Mouse (Mus musculus): ENCODE measurements around the gene Notch4. TPM values are rescaled to one million over a fixed set of nuclear protein-coding genes. Genes with fewer than 3 reads are reported as not detected.

The Notch4 gene
- polyA plus RNA-seq, 1 experiment from 2014 or later: 10.2 TPM

DNA sequence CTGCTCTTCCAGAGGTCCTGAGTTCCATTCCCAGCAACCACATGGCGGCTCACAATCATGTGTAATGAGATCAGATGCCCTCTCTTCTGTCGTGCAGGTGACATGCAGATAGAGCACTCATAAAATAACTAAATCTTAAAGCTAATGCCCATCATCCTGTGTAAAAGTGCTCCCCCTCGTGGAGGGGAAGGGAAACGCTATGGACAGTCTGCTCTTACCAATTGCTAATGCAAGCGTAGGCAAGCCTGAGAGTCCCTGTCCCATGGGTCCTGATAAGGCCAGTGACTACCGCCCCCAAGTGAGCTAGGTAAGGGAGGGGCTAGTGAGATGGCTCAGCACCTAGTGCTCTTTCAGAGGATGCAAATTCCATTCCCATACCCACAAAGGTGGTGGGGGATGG, 54.9 kb downstream of the Notch4 start:
- no peak for ATAC-seq (ENCODE audit: low FRiP score, low read depth)
- Histone ChIP-seq H3K9me3 (no peaks in the 10 kb centered on the region), H3K36me3 (peaks cover 47% of the 10 kb centered on the region), H3K27me3 (replicated peaks) (no peaks in the 10 kb centered on the region), H3K4me2 (replicated peaks) (no peak overlapping the region), H3K4me1 (no peaks in the 10 kb centered on the region), H3K9ac (no peak overlapping the region), H3K4me3 (no peak overlapping the region), H3K27ac (no peak overlapping the region)
- WGBS: 20% methylated on average over 6 of the region's 6 CpGs

DNA sequence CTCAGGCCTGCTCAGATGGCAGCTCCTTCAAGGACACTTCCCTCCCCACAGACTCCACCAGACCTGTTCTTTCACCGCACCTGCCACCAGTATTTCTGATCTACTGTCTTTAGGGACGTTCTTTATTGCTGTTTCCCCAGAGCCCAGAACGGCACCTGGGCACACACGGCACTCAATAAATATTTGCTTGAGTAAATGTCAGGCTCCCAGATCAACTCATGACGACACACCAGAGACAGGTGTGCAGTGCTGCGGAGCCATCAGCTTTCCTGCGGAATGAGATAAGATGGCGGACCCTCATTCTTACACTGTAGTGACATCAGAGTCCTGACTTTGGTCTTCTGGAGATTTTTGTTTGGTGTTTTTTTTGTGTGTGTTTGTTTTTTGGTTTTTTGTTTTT, 56.9 kb downstream of the Notch4 start:
- Histone ChIP-seq H3K36me3 (peaks cover 31% of the 10 kb centered on the region), H3K27ac (no peak overlapping the region)

DNA sequence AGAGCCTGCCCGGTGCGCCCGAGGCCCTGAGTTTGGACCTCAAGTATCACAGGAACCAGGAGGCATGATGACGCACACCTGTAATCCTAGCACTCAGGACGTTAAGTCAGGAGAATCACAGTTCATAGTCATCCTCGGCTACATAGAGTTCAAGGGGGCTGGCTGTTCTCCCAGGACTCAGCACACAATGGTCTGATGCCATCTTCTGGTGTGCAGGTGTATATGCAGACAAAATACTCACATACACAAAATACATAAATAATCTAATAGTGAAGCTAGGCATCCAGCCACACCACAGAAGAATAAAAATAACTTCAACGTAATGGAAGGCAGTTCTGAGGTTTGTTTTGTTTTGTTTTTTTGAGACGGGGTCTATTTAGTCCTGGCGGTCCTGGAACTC, 59.1 kb downstream of the Notch4 start:
- Histone ChIP-seq H3K27ac (no peak overlapping the region), H3K9me3 (no peaks in the 10 kb centered on the region), H3K4me1 (peaks cover 15% of the 10 kb centered on the region), H3K4me2 (replicated peaks) (no peak overlapping the region), H3K36me3 (peaks cover 22% of the 10 kb centered on the region), H3K27me3 (replicated peaks) (no peaks in the 10 kb centered on the region), H3K9ac (no peak overlapping the region), H3K4me3 (no peak overlapping the region)
- WGBS: 90% methylated on average over 9 of the region's 9 CpGs
- no peak for ATAC-seq (ENCODE audit: low FRiP score, low read depth)

More for the DNA sequence above, 56.9 kb downstream of the Notch4 start:
- no peak overlapping the region for H3K4me2 ChIP-seq (replicated peaks)
- H3K9ac ChIP-seq: no peak overlapping the region
- H3K27me3 ChIP-seq (replicated peaks): no peaks in the 10 kb centered on the region
- no peak for ATAC-seq (ENCODE audit: low FRiP score, low read depth)
- 90% methylated on average over 8 of the region's 8 CpGs for WGBS
- H3K4me1 ChIP-seq: peaks cover 4% of the 10 kb centered on the region
- no peak overlapping the region for H3K4me3 ChIP-seq
- H3K9me3 ChIP-seq: no peaks in the 10 kb centered on the region

DNA sequence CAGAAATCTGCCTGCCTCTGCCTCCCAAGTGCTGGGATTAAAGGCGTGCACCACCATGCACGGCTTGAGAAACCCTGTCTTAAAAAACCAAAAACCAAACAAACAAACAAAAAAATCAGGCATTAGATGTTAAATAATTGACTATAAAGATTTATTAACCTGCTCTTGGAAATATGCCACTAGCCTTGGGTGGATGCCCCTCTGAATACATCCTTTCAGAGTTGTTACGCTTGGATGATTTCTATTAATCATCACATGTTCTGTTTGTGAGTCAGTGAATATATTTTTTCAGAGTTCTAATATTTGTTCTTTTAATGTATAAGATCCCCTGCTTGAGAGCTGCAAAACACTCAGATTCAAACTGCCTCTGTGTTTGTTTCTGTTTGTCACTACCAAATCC, 60.9 kb downstream of the Notch4 start:
- Histone ChIP-seq H3K4me1 (peaks cover 32% of the 10 kb centered on the region), H3K27me3 (replicated peaks) (peaks cover 9% of the 10 kb centered on the region), H3K4me3 (no peak overlapping the region), H3K9me3 (no peaks in the 10 kb centered on the region), H3K36me3 (peaks cover 22% of the 10 kb centered on the region), H3K4me2 (replicated peaks) (no peak overlapping the region), H3K27ac (no peak overlapping the region), H3K9ac (no peak overlapping the region)
- WGBS: 96% methylated on average over 3 of the region's 3 CpGs
- no peak for ATAC-seq (ENCODE audit: low FRiP score, low read depth)

DNA sequence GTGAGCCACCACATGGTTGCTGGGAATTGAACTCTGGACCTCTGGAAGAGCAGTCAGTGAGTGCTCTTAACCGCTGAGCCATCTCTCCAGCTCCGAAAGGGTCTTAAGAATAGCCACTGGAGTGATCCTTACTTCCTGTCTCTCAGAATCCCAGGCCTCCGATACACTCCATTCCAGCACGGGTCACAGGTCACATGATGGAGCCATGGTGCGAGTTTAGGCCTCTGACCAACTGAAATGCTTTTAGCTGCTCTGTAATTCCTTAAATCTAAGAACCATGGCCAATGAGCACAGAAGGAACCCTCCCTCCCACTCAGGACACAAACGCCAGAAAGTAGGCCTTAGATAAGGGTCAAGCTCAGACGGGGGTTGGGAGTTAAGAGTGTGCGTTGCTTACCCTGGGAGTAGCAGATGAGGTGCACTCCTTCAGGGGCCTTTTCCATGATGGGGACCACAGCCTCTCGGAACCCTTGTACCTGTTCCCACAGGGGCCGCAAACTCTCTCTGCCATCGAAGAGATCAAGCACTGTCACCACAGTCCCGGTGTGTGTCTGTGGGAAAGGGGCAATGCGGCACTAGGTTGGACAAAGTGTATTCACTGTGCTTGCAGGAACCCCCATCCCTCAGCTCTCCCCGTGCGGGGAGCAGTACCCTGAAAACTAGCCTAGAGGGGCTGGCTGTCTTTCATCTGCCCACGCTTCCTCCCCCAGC, 62.1 kb downstream of the Notch4 start:
- Histone ChIP-seq H3K9me3 (no peaks in the 10 kb centered on the region), H3K4me3 (peak overlapping the region; percentile 60), H3K27me3 (replicated peaks) (peaks cover 21% of the 10 kb centered on the region), H3K36me3 (peaks cover 22% of the 10 kb centered on the region), H3K27ac (no peak overlapping the region), H3K9ac (peak overlapping the region; percentile 60), H3K4me2 (replicated peaks) (peak overlapping the region; percentile 86), H3K4me1 (peaks cover 44% of the 10 kb centered on the region)
- ATAC-seq (ENCODE audit: low FRiP score, low read depth): no peak
- WGBS: 55% methylated on average over 16 of the region's 16 CpGs

DNA sequence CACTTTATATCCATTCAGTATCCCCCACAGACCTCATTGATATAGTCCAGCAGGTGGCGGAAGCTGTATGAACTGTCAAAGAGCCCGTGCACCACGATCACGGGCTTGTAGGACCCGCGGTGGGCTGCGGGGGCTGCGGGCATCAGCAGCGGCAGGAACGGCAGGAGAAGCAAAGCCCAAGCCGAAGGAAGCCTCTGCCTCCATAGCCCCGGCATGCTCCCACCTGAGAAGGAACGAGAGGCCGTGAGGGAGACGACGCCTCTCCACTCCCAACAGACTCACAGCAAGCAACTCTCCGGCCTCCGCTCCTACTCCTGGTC, 62.7 kb downstream of the Notch4 start:
- under 1% methylated on average over 18 of the region's 18 CpGs for WGBS
- H3K4me2 ChIP-seq (replicated peaks): peak overlapping the region; percentile 86
- H3K4me3 ChIP-seq: peak overlapping the region; percentile 60
- H3K27ac ChIP-seq: peak overlapping the region; percentile 17; the same call in 1 of the 2 replicates
- no peaks in the 10 kb centered on the region for H3K9me3 ChIP-seq
- peaks cover 22% of the 10 kb centered on the region for H3K36me3 ChIP-seq
- peak overlapping the region; percentile 60 for H3K9ac ChIP-seq
- peaks cover 49% of the 10 kb centered on the region for H3K4me1 ChIP-seq
- peak; percentile 27; the same call in 1 of the 2 replicates for ATAC-seq (ENCODE audit: low FRiP score, low read depth)
- peaks cover 26% of the 10 kb centered on the region for H3K27me3 ChIP-seq (replicated peaks)

DNA sequence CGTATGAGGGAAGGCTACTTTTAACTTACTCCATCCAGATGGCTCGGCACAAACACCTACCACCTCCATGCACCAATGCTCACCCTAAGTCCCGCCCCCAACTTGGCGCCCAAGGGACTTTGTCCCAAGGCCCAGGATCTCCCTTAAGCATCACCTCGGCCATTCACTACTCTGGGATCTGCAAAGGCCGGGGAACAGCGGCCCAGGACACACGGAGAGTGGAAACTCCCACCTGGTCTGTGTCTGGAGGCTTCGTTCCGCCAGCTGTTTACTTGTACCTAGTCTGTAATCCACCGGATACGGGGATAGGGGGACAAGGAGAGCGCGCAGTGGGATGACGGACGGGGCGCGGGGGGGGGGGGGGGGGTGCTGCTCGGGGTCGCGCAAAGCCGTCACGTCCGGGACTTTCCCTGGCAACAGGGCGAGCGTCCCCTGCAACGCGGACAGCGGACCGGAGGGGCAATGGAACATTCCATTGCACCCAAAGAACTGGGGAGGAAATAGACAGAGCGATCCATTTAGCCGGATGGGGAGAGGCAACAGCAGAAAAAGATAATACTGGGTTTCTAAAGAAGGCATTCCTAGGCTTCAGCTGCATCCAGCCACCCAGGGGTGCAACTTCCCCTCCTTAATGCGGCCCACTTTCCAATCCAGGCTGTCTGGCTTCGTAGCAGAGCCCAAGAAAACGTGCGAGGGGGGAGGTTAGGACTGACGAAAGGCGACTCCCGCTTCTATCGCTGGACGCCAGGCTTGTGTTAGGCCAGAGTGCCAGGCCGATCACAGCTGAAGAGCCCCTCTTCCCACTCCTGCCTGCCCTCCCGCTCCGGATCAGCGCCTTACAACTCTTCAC, 63.2 kb downstream of the Notch4 start:
- Histone ChIP-seq H3K27me3 (replicated peaks) (peaks cover 32% of the 10 kb centered on the region), H3K27ac (peak overlapping the region; percentile 72; the same call in 1 of the 2 replicates), H3K4me3 (peak overlapping the region; percentile 60), H3K4me2 (replicated peaks) (peak overlapping the region; percentile 86), H3K9me3 (no peaks in the 10 kb centered on the region), H3K9ac (peak overlapping the region; percentile 60), H3K36me3 (peaks cover 17% of the 10 kb centered on the region; the same call in 1 of the 2 replicates), H3K4me1 (peaks cover 55% of the 10 kb centered on the region)
- WGBS: 1% methylated on average over 40 of the region's 45 CpGs
- ATAC-seq (ENCODE audit: low FRiP score, low read depth): peak; percentile 83

DNA sequence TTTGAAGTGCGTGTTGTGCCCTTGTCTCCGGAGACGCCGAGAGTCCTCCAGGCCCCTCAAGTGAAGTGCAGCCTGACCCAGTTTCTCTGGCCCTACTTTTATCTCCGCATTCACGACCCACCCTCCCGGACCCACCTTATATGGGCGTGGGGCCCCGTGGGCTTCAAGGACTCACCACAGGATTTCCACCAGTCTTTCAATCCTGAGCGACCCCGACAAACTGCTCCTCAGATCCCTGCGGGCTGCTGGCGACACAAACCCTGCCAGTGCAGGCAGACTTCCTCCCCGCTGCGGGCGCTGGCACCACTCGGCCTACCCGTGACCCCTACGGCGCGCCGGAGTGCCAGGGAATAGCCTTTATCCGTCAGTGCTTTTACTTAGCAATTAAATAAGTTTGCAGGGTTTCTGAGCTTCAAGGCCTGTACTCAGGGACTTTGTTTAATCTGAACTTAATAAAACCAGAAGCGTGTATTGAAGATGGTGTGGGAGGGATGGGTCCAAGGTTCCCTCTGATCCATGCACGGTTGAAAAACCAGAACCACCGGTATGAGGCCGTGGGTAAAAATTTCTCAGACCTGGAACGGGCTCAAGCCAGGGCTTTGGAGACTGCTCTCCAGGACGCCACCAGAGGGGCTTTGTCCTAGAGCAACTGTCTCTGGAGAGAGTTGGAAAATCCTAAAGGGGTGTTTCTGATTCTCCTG, 64.0 kb downstream of the Notch4 start, which contains the start of gene Ppt2:
TSS of gene Ppt2 (minus strand) at position 568 of the 701 bp plus-strand sequence.
- Histone ChIP-seq H3K36me3 (peaks cover 10% of the 10 kb centered on the region; the same call in 1 of the 2 replicates), H3K4me1 (peaks cover 57% of the 10 kb centered on the region), H3K27me3 (replicated peaks) (peaks cover 40% of the 10 kb centered on the region), H3K27ac (peak within 1 kb of the TSS; percentile 72; the same call in 1 of the 2 replicates), H3K4me2 (replicated peaks) (peak within 1 kb of the TSS; percentile 86), H3K9me3 (no peaks in the 10 kb centered on the region), H3K4me3 (peak within 1 kb of the TSS; percentile 60), H3K9ac (peak within 1 kb of the TSS; percentile 60)
- peak; percentile 11; the same call in 1 of the 2 replicates for ATAC-seq (ENCODE audit: low FRiP score, low read depth)
- 7% methylated on average over 29 of the region's 29 CpGs for WGBS

DNA sequence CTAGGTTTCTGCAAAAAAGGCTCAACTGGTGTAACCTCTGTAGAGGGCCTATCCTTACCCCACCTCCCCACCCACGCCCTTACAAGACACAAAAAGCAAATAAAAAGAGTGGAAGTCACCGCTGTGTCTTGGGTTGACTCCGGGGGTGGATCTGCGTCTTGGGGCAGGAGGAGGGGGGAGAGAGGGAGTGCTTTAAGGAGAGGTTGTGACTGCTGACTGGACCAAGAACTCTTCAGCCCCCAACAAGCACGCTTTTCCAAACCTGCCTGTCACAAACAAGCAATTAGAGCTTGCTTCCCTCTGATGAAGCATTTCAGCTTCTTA, 64.5 kb downstream of the Notch4 start:
- H3K27me3 ChIP-seq (replicated peaks): peaks cover 45% of the 10 kb centered on the region
- no peak for ATAC-seq (ENCODE audit: low FRiP score, low read depth)
- no peaks in the 10 kb centered on the region for H3K9me3 ChIP-seq
- peaks cover 57% of the 10 kb centered on the region for H3K4me1 ChIP-seq
- 19% methylated on average over 5 of the region's 5 CpGs for WGBS
- H3K4me2 ChIP-seq (replicated peaks): peak overlapping the region; percentile 86
- peaks cover 7% of the 10 kb centered on the region; the same call in 1 of the 2 replicates for H3K36me3 ChIP-seq
- peak overlapping the region; percentile 60; the same call in 1 of the 2 replicates for H3K4me3 ChIP-seq
- no peak overlapping the region for H3K27ac ChIP-seq
- H3K9ac ChIP-seq: peak overlapping the region; percentile 60; the same call in 1 of the 2 replicates

DNA sequence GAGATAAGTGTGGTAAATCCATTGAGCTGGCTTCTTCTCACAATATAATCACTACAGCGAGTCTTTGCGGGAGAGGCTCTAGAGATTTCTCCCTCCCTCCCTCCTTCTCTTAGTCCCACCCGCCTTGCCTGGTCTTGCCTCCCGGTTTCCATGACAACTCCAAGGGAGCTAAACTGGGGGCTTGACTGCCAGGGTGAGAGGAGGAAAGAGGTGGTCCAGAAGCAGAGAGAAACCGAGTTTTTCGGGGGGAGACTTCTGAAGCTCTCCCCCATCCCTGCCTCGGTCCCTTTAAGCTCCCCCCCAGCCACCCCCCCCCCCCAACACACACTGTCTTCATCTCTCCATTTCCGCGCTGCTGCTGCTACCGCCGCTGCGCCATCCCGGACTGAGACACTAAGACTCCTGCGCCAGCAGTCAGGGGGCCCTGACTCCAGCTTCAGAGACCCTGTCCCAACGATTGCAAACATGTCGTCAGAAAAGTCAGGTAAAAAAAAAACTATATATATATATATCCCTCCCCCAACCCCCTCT, 65.2 kb downstream of the Notch4 start, which contains the start of gene Prrt1:
TSS of gene Prrt1 (plus strand) at position 313 of the 531 bp plus-strand sequence.
- H3K27ac ChIP-seq: no peak within 1 kb of the TSS
- H3K36me3 ChIP-seq: no peaks in the 10 kb centered on the region
- H3K27me3 ChIP-seq (replicated peaks): peaks cover 45% of the 10 kb centered on the region
- 3% methylated on average over 16 of the region's 16 CpGs for WGBS
- H3K9ac ChIP-seq: peak within 1 kb of the TSS; percentile 60
- no peak for ATAC-seq (ENCODE audit: low FRiP score, low read depth)
- peaks cover 57% of the 10 kb centered on the region for H3K4me1 ChIP-seq
- peak within 1 kb of the TSS; percentile 60 for H3K4me3 ChIP-seq
- H3K9me3 ChIP-seq: no peaks in the 10 kb centered on the region
- H3K4me2 ChIP-seq (replicated peaks): peak within 1 kb of the TSS; percentile 86

DNA sequence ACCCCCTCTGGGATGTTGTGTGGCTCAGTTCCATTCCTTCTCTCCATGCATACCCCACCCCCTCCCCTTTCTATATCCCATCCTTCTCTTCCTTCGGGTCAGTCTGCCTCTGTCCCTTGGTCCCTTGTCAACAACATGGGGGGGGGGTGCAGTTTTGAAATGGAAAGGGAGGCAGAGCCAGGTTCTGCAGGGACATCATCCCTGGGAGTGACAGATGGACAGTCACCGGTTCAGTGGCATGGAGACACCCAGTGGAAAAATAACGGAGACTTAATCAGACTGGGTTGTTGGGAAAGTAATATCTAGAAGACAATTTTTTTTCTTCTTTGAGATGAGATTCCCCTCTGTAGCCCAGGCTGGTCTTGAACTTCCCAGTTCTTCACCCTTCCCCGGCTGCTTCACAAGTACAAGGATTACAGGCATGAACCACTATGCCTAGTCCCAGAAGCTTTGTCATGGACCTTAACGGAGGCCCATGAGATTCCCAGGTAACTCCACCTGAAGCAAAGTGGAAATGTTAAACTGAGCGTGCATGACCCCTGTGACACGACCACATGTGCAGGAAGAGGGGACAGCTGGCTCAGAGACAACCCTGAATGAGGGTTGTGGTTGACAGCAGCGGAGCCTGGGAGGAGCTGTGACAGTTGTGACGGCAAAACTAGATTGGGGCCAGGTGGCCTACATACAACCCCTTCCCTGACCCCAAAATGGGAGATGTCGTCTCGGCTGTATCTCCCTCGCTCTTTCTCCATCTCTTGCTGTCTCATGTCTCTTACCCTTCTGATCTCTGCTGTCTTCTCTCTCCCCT, 65.9 kb downstream of the Notch4 start:
- 13% methylated on average over 12 of the region's 12 CpGs for WGBS
- peaks cover 57% of the 10 kb centered on the region for H3K4me1 ChIP-seq
- no peak for ATAC-seq (ENCODE audit: low FRiP score, low read depth)

More for the DNA sequence above, 65.9 kb downstream of the Notch4 start:
- Histone ChIP-seq H3K36me3 (no peaks in the 10 kb centered on the region), H3K9ac (0 out of 2 replicates have a peak overlapping the region, but pooled peaks have one; percentile 50), H3K4me3 (peak overlapping the region; percentile 32), H3K27ac (no peak overlapping the region), H3K4me2 (replicated peaks) (peak overlapping the region; percentile 86), H3K9me3 (no peaks in the 10 kb centered on the region), H3K27me3 (replicated peaks) (peaks cover 45% of the 10 kb centered on the region)
